Mouse (Mus musculus) mammary gland, adult 2 months (tissue): ENCODE results near the gene Col28a1. TPM values are rescaled to one million over a fixed set of nuclear protein-coding genes. Genes with fewer than 3 reads are reported as not detected.

ENCODE experiments used
- polyA plus RNA-seq: library from polyadenylated mRNA; depleted of rRNA; stranded (reverse); fragments of >200 nt; gene quantifications from 2 replicates; pipeline ENCODE4 v1.2.3, GENCODE M21; 2012; ENCODE audit warnings: low replicate concordance; rRNA removed

The Col28a1 gene
- polyA plus RNA-seq = 0.79 and 1.4 TPM in 2 replicates

GRCm38 (mm10) chr6:8192517-8192916, at the start of gene Col28a1:
TSS of gene Col28a1 (minus strand) at chr6:8192617.

GRCm38 (mm10) chr6:8209047-8209865, 16.8 kb upstream of the Col28a1 start, which contains the start of gene Mios:
TSS of gene Mios (plus strand) at chr6:8209222.

Other genes with a start within 250 kb of the Col28a1 start
- 3.3 and 3.8 TPM in 2 replicates for gene Mios, start 16.6 kb upstream of the Col28a1 start, polyA plus RNA-seq
- gene Rpa3, start 66.6 kb upstream of the Col28a1 start, polyA plus RNA-seq = 0.93 and 3.2 TPM in 2 replicates
- gene Umad1, start 66.7 kb upstream of the Col28a1 start, polyA plus RNA-seq = 5.4 and 12.5 TPM in 2 replicates
- gene Gm45062, start 66.8 kb upstream of the Col28a1 start, polyA plus RNA-seq = 3.0 TPM in 1 of 2 replicates, not detected in the other